Mouse (Mus musculus) A20 (cell line): ENCODE measurements around the gene Chst12.
"Not testable (repeated sequence)": the region's sequence is repeated elsewhere in the genome, so short reads cannot be mapped to it uniquely, and the experiment has no call there.

Experiments used
- DNase-seq: peaks from one replicate; pipeline ENCODE4 v3.0.0-alpha.2; 2011; ENCODE audit warnings: low read depth, low spot score

Gene Chst12

DNA sequence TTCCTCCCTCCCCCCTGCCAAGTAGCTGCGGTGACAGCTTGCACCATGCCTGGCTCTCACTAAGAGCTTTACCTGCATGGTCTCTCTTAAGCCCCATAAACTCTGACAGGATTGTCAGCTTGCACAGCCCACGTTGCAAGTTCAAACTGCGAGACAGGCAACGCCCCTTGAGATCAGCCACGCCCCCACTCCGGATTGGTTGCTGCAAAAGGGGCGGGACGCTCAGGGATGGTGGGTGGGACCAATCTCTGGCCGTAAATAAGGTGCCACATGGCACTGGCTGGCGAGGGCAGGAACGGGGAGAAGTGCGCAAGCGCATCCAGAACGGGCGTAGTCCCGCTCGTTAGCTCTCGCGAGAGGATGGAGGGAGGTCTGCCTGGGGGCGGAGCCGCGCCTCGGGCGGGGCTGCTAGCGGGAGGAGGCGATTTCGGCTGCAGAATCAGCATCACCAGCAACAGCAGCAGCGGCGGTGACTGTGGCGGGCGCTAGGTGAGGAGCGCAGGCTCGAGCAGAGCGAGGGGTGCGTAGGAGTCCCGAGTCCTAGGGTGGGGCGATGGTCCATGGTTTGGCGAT lies at the start of gene Chst12:
TSS of gene Chst12 (plus strand) at position 343 of the 573 bp plus-strand sequence.
- peak; percentile 100 for DNase-seq

DNA sequence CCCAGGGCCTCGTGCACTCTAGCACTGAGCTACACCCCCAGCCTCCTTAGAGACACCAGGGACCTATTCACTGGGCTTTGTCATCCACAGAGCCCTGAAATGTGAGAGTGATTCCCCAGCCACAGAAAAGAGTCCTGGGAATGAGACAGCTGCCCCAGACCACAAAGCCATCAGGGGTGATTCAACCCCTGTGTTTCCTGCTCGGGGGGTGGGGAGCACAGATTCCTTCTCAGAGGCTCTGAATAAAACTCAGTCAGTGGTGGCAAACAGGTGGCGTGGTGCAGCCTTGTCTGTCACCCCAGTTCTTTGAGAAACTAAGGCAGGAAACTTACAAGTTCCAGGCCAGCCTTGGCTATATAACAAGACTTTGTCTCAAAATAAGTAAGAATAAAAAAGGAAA lies 43.9 kb upstream of the Chst12 start:
- DNase-seq: no peak

DNA sequence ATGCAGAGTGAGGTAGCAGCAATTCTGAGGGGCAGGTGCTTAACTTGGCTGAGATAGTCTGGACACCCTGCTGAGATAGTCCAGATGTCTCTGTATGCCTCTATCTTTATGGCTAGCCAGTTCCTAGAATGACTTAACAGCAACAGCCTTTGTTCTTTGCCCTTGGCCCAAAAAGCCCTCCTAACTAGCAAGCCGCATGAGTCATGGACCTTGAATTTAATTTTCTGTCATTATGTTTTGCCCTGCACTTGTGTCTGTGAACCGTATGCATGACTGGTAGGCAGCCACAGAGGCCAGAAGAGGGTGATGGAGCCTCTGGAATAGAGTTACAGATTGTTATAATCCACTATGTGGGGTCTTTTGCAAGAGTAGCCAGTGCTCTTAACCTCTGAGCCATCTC lies 42.2 kb upstream of the Chst12 start:
- DNase-seq: not testable (repeated sequence)

DNA sequence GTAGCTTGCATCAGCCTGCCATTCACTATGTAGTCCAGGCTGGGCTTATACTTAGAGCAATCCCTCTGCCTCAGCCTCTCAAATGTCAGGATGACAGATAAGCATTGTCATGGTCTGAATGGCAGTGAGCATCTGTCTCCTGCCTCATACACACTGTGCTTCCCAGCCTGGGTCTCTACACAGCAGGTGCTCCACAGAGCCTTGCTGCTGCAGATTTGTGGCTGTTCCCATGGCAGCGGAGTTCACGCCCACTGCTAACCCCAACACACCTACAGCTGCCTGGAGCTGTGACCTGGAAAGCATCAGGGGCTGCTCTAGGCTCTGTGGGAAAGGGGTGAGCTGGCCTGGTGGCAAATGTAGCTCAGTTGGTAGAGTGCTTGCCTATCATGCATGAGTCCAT lies 40.4 kb upstream of the Chst12 start:
- DNase-seq: no peak

DNA sequence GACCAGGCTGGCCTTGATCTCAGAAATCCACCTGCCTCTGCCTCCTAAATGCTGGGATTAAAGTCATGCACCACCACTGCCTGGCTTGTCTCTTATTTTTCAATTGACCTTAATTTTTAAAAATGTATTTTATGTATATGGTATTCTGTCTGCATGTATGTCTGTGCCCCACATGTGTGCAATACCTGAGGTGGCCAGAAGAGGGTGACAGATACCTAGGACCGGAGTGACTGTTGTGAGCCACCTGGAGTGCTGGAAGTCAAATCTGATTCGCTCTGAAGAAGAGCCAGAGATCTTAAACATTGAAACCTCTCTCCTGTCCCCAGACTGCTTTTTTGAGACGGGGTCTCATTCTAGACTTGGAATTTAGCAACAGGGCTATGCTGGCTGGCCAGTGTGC lies 33.0 kb upstream of the Chst12 start:
- peak; percentile 71 for DNase-seq

DNA sequence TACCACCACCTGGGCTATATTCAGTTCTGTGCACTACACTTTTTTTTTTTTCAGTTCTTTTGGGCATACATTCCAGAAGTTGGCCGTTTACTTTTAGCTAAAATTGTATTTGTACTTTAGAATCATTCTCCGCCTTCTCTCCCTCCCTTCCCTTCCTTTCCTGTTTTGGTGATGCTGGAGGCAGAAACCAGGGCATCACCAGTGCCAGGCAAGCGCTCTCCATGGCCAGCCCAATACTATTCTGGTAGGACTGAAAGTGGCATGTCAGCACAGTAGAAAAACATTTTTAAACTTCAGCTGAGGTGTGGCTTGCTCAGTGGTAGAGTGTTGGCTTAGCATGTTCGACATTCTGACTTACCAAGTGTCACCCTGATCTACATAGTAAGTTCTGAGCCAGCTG lies 23.9 kb upstream of the Chst12 start:
- no peak for DNase-seq

DNA sequence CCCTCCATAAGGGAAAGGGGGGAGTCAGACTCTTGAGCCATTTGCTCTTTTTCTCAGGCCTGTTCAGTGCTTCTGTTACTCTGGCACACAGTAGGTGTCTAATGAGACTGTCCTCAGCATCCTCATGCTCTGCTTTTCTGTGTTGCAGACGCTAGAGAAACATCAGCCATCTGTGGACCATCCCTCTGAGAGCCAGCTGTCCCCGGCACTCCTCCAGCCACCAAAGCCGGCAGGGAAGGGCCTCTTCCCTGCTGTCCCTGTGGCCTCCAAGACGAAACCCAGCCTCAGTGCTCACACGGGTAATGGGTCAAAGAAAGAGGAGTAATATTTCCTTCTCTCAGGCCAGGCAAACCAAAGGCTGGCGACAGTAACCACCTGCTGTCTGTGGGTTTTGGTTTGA lies 14.2 kb upstream of the Chst12 start:
- DNase-seq: no peak

DNA sequence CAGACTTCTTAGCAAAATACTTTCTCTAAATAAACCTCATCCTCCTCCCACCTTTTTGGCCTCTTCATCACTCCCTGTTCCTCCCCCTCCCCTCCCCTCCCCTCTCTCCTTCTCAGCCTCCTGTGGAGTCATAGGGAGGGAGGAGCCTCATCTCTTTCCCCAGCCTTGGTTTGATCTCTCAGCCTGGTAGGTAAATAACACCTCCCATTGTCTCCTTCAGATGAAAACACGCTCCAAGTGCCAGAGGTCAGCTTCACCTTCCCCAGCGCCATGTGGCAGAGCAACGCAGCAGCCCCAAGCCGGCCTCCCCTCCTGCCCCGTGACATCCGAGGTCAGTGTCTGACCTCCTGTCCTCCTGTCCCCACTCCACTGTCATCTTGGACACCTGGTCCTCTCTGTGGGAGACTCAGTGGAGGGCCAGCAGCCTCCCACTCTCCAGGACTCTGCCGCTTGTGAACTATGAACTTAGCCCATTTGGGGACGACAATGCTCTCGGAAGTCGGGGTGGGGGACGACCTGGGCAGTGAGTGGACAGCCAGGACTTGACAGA lies 12.6 kb upstream of the Chst12 start:
- DNase-seq: no peak

DNA sequence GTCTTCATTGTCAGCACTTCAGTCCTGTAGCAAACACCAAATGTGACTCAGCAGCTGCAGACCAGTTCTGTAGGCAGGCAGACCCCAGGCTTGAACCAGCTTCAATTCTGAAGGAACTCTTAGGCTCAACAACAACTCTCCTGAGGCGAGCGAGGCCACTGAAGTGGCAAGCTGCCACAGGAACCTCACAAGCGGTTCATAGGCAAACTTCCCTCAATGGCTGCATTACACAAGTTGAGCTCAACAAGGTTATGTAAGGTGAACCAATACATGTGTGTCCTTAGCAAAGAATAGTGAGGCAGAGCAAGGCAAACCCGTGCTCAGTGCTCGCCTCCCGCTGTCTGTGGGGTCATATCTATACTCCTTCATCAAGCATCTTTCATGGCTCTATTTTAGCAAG lies 7.2 kb upstream of the Chst12 start:
- no peak for DNase-seq

DNA sequence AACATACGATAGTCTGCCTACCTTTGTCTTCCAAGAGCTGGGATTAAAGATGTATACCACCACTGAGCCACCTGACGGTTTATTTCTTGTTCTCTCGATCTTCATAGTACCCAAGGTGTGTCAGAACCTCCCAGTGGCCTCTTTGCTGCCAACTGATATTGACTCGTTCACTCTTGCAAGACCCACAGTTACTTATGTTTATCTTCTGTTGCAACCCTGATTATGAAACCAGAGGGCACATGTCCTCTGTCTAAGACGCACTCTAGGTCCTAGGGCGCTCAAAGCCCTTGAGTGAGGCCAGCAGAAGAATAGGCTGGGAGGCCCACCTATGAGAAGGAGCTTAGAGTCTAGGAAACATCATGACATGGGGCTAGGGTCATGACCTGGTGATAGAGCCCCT lies 4.6 kb upstream of the Chst12 start:
- no peak for DNase-seq

DNA sequence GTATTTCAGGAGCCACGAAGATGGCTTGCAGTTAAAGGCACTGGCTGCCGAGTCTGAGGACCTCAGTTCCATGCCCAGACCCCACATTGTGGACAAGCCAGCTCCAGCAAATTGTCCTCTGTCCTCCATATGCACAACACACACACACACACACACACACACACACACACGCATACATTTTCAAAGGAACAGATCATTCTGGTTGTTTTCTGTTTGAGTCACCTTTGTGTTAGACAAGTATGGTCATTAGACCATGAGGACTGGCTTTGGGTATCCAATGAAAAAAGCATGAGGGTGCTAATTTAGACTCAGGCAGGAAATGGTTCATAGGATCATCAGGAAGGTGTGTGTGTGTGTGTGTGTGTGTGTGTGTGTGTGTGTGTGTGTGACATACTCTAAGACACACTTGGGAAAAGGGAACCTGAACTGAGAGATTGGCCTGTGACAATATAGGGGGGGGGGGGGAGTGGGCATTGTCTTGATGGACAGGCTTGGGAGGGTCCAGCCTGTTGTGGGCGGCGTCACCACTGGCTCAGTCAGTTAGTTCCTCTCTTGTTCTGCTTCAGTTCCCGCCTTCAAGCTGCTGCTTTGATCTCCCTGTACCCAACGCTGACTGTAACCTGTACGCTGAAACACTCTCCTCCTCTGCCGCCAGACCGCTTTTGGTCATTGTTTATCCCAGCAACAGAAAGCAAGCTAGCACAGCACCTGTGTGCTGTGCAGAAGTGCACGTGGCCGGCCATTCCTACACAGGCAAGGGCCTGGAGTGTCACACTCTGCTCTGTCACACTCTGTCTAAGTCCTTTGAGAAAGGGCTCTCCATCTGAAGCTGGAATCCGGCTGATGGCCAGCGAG lies 3.1 kb upstream of the Chst12 start:
- peak; percentile 89 for DNase-seq

DNA sequence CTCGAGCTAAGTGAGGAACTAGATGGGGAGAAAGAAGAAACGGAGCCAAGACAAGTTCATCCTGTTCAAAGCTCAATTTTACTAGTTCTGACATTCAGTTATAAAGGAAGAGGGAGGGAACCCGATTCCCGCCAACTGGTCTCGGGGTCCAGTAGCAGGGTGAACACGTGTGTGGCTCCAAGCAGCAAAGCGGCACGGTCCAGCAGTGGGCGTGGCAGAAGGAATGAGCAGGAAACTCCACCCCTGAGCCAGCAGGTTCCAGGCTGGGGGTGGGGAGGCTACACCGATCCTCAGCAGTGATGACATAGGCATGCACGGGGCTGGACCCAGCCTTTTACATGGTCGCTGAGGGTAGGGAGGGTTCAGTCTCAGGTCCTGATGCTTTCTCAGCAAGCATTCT lies 2.4 kb upstream of the Chst12 start:
- peak; percentile 53 for DNase-seq

DNA sequence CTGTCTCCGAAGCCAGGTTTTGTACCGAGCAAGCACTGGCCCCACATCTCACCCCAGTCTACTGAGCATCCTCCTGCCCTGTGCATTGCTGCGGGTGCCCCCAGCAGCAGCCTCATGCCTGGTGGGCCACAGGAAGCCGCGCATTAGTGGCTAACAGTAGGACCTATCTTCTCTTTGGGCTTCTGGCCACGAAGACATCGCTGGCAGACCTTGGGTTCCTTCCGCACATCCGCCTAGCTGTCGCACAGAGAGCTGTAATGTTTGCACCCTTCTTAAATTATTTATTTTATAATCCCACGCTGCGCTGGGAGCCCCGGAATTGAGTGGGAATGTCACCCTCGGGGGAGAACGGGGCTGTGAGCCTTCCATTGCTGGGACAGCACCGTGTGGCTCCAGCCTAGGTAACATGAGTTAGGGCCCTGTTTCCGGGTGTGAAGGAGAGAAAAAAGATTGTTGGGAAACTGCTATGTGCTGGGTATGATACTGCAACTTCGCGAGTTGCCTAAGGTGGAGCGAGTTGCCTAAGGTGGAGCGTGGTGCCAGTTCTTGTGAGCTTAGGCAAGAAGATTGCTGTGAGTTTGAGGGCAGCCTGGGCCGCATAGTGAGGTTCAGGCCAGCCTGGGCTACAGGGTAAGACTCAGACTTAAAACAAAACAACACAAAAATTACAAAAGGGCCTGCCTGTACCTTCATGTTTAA lies 895 bp downstream of the Chst12 start:
- DNase-seq: peak; percentile 54

DNA sequence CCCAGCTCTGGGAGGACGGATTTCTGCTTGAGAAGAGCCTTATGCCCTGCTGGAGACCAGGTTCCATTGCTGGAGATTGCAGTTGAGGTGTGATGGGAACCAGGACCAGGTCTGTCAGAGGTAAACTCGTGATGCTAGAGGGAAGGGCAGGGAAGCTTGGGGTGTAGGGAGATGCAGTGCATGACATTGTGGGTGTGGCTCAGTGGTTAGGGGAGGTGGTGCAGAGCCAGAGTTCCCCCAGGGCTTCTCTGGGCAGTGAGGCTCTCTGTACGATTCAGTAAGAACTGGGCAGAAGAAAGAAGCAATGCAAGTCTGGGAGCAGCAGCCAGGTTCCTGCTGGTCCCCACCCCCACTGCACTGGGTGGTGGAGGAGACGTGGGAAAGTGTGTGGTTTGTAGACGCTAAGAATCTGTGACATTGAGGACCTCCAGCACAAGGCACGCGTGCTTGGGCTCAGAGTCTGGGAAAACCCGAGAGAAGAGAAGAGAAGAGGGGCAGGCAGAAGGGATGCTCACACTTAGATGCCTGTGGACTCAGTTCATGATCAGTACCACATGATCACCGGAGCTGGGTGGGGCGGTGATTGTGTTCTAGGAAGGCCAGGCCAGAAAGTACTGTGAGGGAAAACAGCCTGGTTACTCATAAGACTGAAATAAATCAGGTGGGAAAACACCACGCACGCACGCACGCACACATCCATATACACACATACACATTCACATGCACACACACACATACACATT lies 2.3 kb downstream of the Chst12 start:
- peak; percentile 26 for DNase-seq

DNA sequence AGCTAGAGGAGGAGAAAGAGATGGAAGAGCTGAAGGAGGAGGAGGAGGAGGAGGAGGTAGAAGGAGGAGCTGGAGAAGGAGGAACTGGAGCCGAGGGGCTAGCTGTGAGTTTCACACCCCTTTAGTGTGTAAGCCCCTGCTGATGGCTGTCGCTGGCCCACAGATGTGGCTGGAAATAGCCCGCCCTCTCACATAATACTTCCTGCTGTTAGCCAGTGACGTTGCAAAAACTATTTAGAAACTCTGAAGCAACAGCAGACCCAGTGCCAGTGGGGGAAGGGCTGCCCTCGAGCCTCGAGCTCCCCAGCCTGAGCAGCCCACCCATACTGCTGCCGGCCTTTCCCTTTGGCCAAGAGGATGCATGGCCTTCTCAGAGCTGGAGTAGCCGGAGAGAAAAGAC lies 3.3 kb downstream of the Chst12 start:
- DNase-seq: peak; percentile 83

DNA sequence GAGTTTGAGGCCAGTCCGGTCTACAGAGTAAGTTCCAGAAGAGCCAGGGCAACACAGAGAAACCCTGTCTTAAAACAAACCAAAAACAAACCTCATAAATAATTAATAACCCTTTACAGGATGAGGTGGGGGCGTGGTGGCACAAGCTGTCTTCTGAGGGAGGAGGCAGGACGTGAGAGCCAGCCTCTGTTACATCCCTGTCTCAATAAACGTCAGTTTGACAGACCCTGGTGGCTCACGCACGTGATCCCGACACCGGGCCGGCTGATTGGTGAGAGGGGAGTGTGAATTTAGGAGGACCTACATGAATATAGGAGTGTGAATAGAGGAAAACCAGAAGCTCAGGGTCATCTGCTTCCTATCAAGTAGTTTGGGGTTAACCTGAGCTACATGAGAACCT lies 3.9 kb downstream of the Chst12 start:
- peak; percentile 75 for DNase-seq

DNA sequence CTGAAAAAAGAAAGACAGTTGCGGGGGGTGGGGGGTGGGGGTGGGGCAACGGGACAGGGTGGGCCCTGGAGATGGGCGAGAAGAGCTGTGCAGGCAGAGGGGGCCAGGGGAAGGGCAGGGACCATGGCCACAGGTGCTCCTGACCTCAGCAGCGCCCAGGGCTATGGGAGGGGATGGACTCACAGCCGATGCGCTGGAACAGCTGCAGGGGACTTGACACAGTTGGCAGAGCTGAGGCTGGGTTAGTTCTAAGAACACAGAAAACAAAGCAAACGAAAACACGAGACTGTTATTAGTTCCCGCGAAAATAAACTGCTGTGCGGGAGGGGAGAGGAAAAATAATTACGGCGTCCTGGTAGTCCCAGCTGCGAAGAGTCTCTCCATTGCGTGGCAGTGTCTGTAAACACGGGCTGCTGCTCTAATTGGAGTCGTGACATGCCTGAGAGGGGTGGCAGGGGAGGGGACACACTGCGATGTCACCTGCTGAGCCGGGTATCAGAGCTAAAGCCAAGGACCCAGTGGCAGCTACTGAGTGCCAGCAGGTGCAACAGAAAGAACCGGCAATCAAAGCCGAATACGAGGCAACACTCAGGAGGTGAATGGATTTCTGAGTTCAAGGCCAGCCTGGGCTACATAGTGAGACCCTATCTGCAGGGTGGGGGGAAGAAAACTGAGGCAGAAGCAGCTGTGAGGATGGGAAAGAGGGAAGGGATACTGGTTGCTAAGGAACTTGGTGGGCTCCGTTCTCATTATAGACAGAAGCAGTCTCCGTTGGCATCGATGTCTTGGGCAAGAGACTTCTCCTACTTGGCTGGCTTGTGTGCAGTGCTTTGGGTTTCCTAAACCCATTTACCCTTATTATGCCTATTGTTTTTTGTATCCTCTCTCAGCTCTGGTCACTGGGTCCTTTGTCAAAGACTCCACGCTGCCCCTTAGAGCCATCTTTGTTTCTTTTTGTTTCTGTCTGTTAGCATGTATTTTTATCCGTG lies 5.0 kb downstream of the Chst12 start:
- DNase-seq: peak; percentile 64

DNA sequence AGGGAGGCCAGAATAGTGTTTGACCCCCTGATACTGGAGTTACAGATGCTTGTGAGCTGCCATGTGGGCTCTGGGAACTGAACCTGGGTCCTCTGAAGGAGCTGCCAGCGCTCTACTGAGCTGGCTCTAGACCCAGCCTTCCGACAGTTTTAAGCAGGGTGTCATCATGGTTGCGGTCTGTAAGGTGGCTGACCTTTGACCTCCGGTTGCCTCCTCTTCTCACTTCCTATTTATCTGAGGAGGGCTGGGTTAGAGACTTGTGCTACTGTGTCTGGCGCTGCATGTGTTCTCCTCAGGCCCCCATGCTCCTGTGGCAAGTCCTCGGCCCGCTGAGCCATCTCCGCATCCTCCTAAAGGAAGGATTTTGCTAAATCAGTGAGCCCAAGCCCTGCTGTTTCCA lies 8.6 kb downstream of the Chst12 start:
- peak; percentile 81 for DNase-seq

DNA sequence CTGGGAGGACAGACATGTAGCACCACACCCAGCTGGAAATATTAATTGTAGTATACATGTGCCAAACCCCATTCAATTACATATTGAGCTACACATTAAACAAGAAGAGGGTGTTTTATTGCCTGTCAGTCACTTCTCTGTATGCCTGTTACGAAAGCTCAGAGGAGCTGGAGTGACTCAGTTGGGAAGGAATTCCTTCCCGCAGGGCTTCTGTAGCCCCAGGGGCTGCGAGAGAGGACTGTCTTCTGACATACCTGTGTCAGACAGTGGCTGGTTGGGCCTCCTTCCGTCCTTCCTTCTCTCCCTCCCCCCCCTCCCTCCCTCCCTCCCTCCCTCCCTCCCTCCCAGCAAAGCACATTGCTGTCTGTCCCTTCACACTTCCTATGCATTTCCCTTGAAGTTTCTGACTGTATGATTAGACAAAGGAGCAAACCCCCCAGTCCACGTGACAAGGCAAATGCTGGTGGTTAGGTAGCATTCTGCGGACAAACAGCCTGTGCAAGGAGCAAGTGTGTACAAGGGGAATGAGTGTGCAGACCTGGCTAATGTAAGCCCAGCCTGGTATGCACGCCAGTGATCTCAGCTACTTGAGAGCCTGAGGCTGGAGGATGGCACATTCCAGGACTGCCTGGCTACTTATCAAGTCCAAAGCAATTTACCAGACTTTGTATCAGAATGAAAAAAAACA lies 9.6 kb downstream of the Chst12 start:
- DNase-seq: no peak
